Mouse (Mus musculus) cerebellum, adult 2 months (tissue): ENCODE measurements at regions not wholly inside any gene's neighbourhood (a gene's known extent, or its start where the extent isn't known, plus 50 kb on each side); places are given as distances from the start of the nearest gene placed in this dataset.

Experiments used
- CTCF ChIP-seq: fragments of 200-500 bp; IDR thresholded peaks from 2 replicates; pipeline ENCODE4 v1.5.1; 2011; ENCODE audit warnings: low read depth, mild to moderate bottlenecking, control low read depth, low read length, moderate library complexity, borderline replicate concordance; ENCODE audit not compliant: insufficient read depth
- POLR2A ChIP-seq: fragments of 200-500 bp; IDR thresholded peaks from 2 replicates; pipeline ENCODE4 v1.6.1; 2011; ENCODE audit warnings: low read length, control low read depth, borderline replicate concordance; ENCODE audit not compliant: insufficient read depth

DNA sequence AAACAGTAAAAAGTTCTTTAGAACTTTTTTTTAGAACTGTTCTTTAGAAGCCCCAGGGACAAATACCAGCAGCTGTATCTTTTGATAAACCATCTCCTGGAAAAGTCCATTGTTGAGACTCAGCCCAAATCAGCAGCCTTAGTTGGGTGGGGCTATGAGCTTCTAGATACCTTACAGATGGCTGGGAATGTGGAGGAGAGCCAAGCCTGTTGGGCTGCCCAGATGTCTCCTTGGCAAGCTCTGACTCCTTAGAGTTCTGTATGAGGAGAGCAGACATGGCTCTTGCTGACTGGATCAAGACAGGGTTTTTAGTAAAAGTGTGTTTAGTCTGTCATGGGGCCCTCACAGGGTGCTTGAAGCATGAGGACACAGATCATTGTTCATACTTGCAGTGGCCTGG, 53.8 kb upstream of the Tcerg1l start:
- TF ChIP-seq POLR2A = no peak
- no peak for TF ChIP-seq CTCF
